Mouse (Mus musculus): ENCODE measurements at regions not wholly inside any gene's neighbourhood (a gene's known extent, or its start where the extent isn't known, plus 50 kb on each side); places are given as distances from the start of the nearest gene placed in this dataset.
"Not testable (repeated sequence)": the region's sequence is repeated elsewhere in the genome, so short reads cannot be mapped to it uniquely, and the experiment has no call there.

DNA sequence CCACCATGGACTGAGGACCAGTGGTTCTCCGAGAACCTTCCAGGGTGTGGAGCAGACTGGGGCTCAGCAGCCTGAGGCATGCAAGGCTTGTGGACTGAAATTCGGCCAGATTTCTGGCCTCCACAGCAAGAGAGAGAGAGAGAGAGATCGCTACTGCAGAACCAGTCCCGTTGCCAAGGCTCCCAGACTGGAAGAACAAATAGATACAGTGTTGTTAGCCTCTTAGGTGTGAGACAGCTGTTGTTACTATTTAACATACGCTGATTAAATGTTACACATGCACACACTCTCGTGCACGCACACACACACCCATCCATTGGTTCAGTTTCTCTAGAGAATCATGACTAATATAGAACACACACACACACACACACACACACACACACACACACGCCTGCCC, 133.4 kb upstream of the Ajap1 start:
- no peak for DNase-seq (ENCODE audit: low spot score in 2 of 2)

- DNase-seq (ENCODE audit: low spot score in 2 of 2) = peak in 1 of 2 experiments; percentile 19
Observed at GRCm38 (mm10) chr4:153616938-153617337, 134.3 kb upstream of the Ajap1 start.

GRCm38 (mm10) chr4:153620871-153621270, 138.3 kb upstream of the Ajap1 start:
- DNase-seq (ENCODE audit: low spot score in 2 of 2) = peak in 1 of 2 experiments; percentile 41

- no peak for DNase-seq (ENCODE audit: low spot score in 2 of 2)
Observed at GRCm38 (mm10) chr4:153631161-153631560, 148.6 kb upstream of the Ajap1 start.

DNA sequence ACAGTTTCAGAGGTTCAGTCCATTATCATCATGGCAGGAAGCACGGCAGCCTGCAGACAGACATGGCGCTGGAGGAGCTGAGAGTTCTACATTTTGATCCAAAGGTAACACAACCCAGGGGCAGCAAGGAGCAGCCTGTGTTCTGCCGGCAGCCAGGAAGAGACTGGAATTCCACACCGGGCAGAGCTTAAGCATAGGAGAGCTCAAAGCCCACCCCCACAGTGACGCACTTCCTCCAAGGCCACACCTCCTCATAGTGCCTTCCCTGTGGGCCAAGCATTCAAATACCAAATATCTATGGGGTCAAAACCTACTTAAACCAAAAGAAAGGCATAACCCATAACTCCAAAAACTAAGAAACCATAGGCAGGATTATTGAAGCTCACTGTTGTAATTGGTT, 149.4 kb upstream of the Ajap1 start:
- DNase-seq (ENCODE audit: low spot score in 2 of 2) = no peak

DNA sequence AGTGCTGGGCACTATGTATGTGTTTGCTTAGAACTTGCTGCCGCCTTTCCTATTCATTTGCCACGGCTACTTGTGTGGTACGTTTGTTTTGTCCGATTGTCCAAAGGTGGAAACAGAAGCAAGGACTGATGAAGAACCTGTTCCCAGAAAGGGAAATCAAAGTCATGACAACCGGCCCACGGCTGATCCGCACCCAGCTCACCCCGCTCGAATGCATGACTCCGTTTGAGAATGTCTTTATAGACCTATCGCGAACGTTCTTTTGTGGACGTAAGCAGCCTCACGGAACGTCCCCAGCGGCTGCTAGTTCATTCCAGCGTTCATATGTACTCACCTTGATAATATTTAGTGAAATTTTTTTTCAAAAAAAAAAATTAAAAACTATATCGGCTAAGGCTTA, 149.9 kb upstream of the Ajap1 start:
- no peak for DNase-seq (ENCODE audit: low spot score in 2 of 2)

DNA sequence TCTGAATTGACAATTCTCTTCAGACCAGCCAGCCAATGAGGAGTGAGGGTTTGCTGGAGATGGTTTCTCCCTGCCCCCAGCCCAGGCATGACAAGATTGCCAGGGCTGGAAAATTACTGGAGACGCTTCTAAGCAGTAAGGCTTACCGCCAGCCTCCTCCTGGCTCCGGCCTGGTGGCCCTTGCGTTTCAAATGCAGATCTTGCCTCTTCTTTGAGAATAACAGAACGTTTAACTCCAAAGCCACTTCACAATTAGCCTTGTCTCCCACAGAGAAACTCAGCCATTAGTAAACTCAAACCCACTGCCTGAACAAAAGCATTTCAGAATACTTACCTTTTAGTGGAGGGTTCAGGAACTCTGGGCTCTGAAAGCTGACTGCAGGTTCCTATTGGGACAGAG, 150.6 kb upstream of the Ajap1 start:
- DNase-seq (ENCODE audit: low spot score in 2 of 2) = no peak

DNA sequence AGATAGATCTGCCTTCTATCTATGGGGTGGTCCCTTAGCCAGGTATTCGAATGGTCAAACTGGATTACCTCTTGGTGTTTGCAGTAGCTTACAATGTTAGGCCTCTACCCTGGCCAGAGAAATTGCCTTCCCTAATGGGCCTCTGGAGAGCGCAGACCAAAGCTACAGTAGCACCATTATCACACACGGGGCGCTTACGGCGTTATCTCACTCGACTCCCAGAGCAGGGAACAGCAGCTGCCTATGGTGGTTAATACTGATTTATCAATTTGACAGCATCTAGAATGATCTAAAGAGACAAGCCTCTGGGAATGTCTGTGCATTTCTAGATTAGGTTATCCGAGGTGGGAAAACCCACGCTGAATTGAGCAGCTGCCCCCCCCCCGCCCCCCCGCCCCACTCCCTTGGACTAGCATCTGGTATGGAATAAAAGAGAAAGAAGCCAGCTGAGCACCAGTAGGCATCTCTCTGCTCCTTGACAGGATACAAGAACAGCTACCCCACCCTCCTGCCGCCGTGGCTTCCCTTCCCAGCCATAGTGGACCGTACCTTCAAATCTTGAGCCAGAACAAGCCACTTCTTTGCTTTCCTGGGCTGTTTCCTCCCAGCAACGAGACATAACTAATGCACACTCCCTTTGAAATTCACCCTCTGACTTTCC, 151.7 kb upstream of the Ajap1 start:
- no peak for DNase-seq (ENCODE audit: low spot score in 2 of 2)

- DNase-seq (ENCODE audit: low spot score in 2 of 2) = no peak
Observed at GRCm38 (mm10) chr4:153637989-153638388, 155.4 kb upstream of the Ajap1 start.

- DNase-seq (ENCODE audit: low spot score in 2 of 2) = no peak
Observed at GRCm38 (mm10) chr4:153651849-153652248, 169.2 kb upstream of the Ajap1 start.

DNA sequence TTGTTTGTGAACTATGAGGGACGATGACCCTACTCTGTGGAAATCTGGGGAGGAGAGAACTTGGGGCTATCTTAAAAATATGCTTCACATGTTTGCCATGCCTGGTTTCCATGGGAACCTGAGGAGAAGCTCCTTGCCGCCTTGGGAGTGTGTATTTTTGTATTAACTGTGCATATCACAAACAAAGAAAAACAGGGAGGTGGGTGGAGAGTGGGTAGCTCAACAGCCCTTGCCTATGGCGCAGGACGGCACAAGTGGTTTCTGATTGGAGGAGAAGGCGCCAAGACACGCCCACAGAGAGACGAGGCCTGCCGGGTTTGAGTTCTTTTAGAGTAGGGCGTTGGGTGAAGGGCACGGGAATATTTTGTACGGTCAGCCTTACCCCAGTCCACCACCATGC, 170.2 kb upstream of the Ajap1 start:
- no peak for DNase-seq (ENCODE audit: low spot score in 2 of 2)

GRCm38 (mm10) chr4:153662731-153663130, 180.1 kb upstream of the Ajap1 start:
- no peak for DNase-seq (ENCODE audit: low spot score in 2 of 2)

- not testable (repeated sequence) for DNase-seq (ENCODE audit: low spot score in 2 of 2)
Observed at GRCm38 (mm10) chr4:153666626-153667236, 184.1 kb upstream of the Ajap1 start.

DNA sequence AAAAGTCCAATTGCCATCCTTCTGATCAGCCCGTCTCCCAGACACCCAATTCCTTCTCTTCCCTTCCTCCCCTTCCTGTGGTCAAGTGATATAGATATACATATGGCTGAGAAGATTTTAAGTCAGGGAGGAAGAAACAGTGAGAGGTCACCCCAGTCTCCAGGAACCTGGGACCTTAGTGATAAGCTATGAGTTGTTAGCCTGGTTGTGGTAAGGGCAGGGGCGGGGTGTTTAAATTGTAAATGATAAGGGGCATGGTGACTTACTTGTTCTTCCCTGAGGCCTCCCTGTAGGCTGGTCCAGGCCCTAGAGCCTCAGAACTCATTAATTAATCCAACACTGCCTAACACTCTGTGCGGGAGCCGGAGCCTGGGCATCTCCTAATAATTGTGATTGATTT, 186.5 kb upstream of the Ajap1 start:
- no peak for DNase-seq (ENCODE audit: low spot score in 2 of 2)

- no peak for DNase-seq (ENCODE audit: low spot score in 2 of 2)
Observed at GRCm38 (mm10) chr4:153670216-153670615, 187.6 kb upstream of the Ajap1 start.

DNA sequence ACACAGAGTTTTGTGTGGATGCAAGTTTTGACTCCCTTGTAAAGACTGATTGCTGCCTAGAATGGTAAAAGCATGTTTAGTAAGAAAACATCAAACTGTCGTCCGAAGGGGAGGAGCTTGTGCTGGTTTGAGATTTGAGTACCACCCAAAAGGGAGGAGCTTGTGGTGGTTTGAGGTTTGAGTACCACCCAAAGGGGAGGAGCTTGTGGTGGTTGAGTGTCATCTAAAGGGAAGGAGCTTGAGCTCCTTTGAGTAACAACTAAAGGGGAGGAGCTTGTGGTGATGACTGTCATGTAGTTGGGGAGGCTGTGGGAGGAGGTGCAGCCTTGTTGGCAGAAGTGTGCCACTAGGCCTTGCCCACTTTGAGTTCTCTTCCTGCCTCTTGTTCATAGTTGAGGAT, 192.8 kb upstream of the Ajap1 start:
- no peak for DNase-seq (ENCODE audit: low spot score in 2 of 2)

DNA sequence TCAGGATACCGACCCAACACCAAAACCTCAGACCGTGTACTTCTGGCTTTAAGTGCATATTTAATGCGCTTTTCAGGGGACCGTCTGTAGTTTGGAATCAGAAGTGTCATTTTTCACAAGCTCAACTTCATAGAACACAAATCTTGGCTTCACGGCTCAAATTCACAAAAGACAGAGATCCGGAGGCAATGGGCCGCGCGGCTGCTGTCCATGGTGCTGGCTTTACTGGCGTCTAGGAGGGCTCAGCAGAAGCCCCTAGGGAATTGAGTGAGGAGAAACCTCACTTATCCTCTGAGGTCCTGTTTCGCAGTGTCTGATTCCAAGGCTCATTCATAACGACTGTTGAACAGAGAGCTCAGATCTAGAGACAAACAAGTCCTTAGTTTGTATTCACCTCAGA, 196.5 kb upstream of the Ajap1 start:
- DNase-seq (ENCODE audit: low spot score in 2 of 2) = no peak

GRCm38 (mm10) chr4:153688441-153688840, 205.8 kb upstream of the Ajap1 start:
- DNase-seq (ENCODE audit: low spot score in 2 of 2) = no peak

GRCm38 (mm10) chr4:153693881-153694280, 211.3 kb upstream of the Ajap1 start:
- no peak for DNase-seq (ENCODE audit: low spot score in 2 of 2)

GRCm38 (mm10) chr4:153696426-153697040, 213.9 kb upstream of the Ajap1 start:
- DNase-seq (ENCODE audit: low spot score in 2 of 2) = no peak

DNA sequence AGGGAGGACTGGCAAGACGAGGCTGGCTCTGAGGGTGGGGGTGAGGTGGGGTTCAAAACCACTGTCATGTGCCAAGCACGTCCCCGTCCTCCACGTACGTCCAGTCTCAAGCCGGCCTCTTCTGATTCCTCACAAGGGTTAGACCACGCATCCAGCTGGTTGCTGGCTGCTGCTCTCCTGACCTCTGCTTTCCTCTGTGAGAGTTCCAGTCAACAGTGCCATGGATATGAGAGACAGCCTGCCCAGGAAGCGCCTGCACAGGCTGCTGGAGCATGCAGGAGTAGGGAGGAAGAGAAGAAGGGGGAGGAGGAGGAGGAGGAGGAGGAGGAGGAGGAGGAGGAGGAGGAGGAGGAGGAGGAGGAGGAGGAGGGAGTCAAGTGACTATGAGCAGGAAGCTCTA, 224.6 kb upstream of the Ajap1 start:
- no peak for DNase-seq (ENCODE audit: low spot score in 2 of 2)

GRCm38 (mm10) chr4:153714995-153715645, 232.5 kb upstream of the Ajap1 start:
- no peak for DNase-seq (ENCODE audit: low spot score in 2 of 2)

- DNase-seq (ENCODE audit: low spot score in 2 of 2) = no peak
Observed at GRCm38 (mm10) chr4:153717273-153717672, 234.7 kb upstream of the Ajap1 start.
